Mouse (Mus musculus) lung, embryonic 15.5 days (tissue): ENCODE results near the gene Cfap73. TPM values are rescaled to one million over a fixed set of nuclear protein-coding genes. Genes with fewer than 3 reads are reported as not detected.

Experiments
- ATAC-seq: fragments of 200-750 bp; cut with Nextera tagmentation; 2 replicates; pipeline ENCODE4 v1.8.0; 2017; ENCODE audit warnings: moderate number of reproducible peaks, borderline replicate concordance; ENCODE audit not compliant: low FRiP score, low TSS enrichment; ENCODE audit errors: extremely low read depth
- H3K27ac ChIP-seq: fragments of 300-500 bp; sonication (generic); 2 replicates; pipeline ENCODE4 v1.5.1; 2015; ENCODE audit warnings: moderate library complexity, mild to moderate bottlenecking, inconsistent platforms
- H3K27me3 ChIP-seq: fragments of 300-500 bp; sonication (generic); 2 replicates; pipeline ENCODE4 v1.6.1; 2015; ENCODE audit warnings: inconsistent platforms
- H3K36me3 ChIP-seq: fragments of 300-500 bp; sonication (generic); 2 replicates; pipeline ENCODE4 v1.6.1; 2015; ENCODE audit warnings: inconsistent platforms
- H3K4me1 ChIP-seq: fragments of 300-500 bp; sonication (generic); 2 replicates; pipeline ENCODE4 v1.6.1; 2015; ENCODE audit warnings: inconsistent platforms
- H3K4me2 ChIP-seq: fragments of 300-500 bp; sonication (generic); 2 replicates; pipeline ENCODE4 v1.6.1; 2015; ENCODE audit warnings: inconsistent platforms, mild to moderate bottlenecking, moderate library complexity
- H3K4me3 ChIP-seq: fragments of 300-500 bp; sonication (generic); 2 replicates; pipeline ENCODE4 v1.5.1; 2015; ENCODE audit warnings: mild to moderate bottlenecking, inconsistent platforms
- H3K9ac ChIP-seq: fragments of 300-500 bp; sonication (generic); 2 replicates; pipeline ENCODE4 v1.6.1; 2015; ENCODE audit warnings: inconsistent platforms
- H3K9me3 ChIP-seq: fragments of 300-500 bp; sonication (generic); 2 replicates; pipeline ENCODE4 v1.6.1; 2016; ENCODE audit warnings: inconsistent platforms
- WGBS: fragments of 180-500 bp; shearing (Covaris S2); methylation state at CpG from one replicate; pipeline ENCODE4 v1.1.7; 2015; 5-methylcytosine and 5-hydroxymethylcytosine counted together
- polyA plus RNA-seq: library from polyadenylated mRNA; unstranded; fragments of >200 nt; fragmentation: Nextera tagmentation; extraction: Ambion mirVana; gene quantifications from 2 replicates; pipeline ENCODE4 v1.2.1, GENCODE M21; 2015

Cfap73 gene
- polyA plus RNA-seq, 1 experiment from 2014 or later, result 0.44 TPM

- Histone ChIP-seq H3K4me2 (no peak overlapping the region), H3K9me3 (no peaks in the 10 kb centered on the region), H3K9ac (no peak overlapping the region), H3K27ac (no peak overlapping the region), H3K4me3 (no peak overlapping the region), H3K4me1 (peaks cover 10% of the 10 kb centered on the region), H3K27me3 (peaks cover 17% of the 10 kb centered on the region), H3K36me3 (no peaks in the 10 kb centered on the region)
- WGBS, result 78% methylated on average over 3 of the region's 3 CpGs
- ATAC-seq, result no peak
Observed at GRCm38 (mm10) chr5:120644227-120644626, 10.2 kb upstream of the Cfap73 start.

DNA sequence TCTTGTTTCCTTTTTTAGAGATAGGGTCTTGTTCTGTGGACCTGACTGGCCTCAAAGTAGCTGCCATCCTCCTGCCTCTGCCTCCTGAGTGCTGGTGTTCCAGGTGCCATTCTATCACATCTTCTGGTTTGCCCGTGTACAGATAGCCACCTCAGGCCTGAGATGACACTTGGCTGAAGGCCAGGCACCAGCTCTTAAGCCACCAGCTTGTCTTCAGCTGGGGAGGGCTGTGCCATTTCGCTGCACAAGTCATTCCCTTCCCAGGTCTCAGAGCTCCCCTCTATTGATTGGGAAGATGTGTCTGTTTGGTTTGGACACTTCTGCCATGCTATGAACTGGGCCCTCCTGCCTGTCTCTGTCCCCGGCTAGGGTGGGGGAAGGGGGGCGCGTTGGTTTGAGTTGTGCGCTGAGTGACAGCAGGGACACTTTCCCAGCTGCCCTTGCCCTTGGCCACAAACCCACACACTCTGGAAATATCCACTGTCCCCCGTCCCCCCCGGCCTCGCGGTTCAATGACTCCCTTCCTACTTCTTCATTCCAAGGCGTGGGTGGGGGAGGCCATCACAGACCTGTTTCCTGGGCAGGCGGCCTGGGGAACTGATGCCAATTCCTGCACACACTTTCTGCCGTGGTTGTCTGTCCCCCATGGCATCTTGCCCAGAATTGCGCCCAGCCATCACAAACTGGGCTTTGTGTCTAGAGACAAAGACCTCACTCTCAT, 9.5 kb upstream of the Cfap73 start:
- H3K9ac ChIP-seq, result no peak overlapping the region
- WGBS, result 66% methylated on average over 14 of the region's 14 CpGs
- no peak overlapping the region for H3K4me2 ChIP-seq
- peaks cover 3% of the 10 kb centered on the region for H3K4me1 ChIP-seq
- H3K36me3 ChIP-seq, result no peaks in the 10 kb centered on the region
- no peaks in the 10 kb centered on the region for H3K9me3 ChIP-seq
- H3K4me3 ChIP-seq, result no peak overlapping the region
- peaks cover 10% of the 10 kb centered on the region for H3K27me3 ChIP-seq
- no peak overlapping the region for H3K27ac ChIP-seq
- ATAC-seq, result no peak

DNA sequence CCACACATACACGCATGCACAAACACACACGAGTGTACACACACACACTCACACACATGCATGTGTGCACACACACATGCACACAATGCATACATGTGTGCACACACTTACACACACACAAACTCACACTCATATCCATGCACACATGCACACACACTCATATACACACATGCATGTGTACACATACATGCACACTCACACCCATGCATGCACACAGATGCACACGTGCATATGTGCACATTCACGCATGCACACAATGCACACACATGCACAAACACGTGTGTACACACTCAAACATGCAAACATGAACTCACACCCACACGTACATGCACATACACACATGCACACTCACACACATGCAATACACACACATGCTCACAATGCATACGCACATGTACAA, 6.1 kb upstream of the Cfap73 start:
- H3K4me3 ChIP-seq, result no peak overlapping the region
- H3K9ac ChIP-seq, result no peak overlapping the region
- H3K4me1 ChIP-seq, result no peaks in the 10 kb centered on the region
- no peak overlapping the region for H3K4me2 ChIP-seq
- H3K27ac ChIP-seq, result no peak overlapping the region
- no peaks in the 10 kb centered on the region for H3K9me3 ChIP-seq
- no peak for ATAC-seq
- 85% methylated on average over 7 of the region's 7 CpGs for WGBS
- H3K36me3 ChIP-seq, result no peaks in the 10 kb centered on the region
- 0 out of 2 replicates have a peak, but pooled peaks cover 5% of the 10 kb centered on the region for H3K27me3 ChIP-seq

DNA sequence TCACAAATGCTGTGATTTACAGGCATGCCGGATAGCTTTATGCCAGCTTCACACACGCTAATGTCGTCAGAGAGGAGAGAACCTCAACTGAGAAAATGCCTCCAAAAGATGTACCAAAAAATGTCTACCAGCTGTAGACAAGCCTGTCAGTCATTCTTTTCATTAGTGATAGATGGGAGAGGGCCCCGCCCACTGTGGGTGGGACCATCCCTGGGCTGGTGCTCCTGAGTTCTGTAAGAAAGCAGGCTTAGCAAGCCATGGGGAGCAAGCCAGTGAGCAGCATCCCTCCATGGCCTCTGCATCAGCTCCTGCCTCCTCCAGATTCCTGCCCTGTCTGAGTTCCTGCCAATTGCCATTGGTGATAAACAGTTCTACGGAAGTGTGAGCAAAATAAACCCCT, 1.6 kb upstream of the Cfap73 start:
- no peaks in the 10 kb centered on the region for H3K4me1 ChIP-seq
- peaks cover 15% of the 10 kb centered on the region for H3K27me3 ChIP-seq
- no peak for ATAC-seq
- H3K9ac ChIP-seq, result no peak overlapping the region
- no peak overlapping the region for H3K4me3 ChIP-seq
- WGBS, result 86% methylated on average over 5 of the region's 5 CpGs
- no peak overlapping the region for H3K27ac ChIP-seq
- H3K4me2 ChIP-seq, result no peak overlapping the region
- no peaks in the 10 kb centered on the region for H3K9me3 ChIP-seq
- H3K36me3 ChIP-seq, result no peaks in the 10 kb centered on the region

DNA sequence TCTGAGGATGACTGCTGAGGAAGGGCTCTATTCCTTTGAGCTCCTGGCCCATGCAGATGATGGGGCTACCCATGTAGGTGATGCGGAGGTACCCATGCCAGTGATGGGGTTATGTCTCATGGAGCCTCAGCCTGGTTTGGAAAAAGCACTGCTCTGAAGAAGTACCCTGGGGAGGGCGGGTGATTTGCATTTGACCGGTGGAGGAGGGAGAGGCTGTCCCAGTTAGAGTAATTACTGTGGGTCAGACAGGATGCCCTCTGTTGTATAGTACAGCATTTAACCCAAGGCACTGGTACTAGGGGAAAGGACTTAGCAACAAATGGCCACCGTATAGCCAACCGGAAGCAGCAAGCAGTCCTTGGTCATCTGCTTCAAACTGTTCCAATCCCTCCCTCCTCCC, 825 bp upstream of the Cfap73 start:
- no peak for ATAC-seq
- Histone ChIP-seq H3K4me3 (no peak overlapping the region), H3K9me3 (no peaks in the 10 kb centered on the region), H3K27me3 (peaks cover 23% of the 10 kb centered on the region), H3K36me3 (no peaks in the 10 kb centered on the region), H3K4me2 (no peak overlapping the region), H3K9ac (no peak overlapping the region), H3K4me1 (no peaks in the 10 kb centered on the region), H3K27ac (no peak overlapping the region)
- WGBS, result 38% methylated on average over 5 of the region's 5 CpGs

DNA sequence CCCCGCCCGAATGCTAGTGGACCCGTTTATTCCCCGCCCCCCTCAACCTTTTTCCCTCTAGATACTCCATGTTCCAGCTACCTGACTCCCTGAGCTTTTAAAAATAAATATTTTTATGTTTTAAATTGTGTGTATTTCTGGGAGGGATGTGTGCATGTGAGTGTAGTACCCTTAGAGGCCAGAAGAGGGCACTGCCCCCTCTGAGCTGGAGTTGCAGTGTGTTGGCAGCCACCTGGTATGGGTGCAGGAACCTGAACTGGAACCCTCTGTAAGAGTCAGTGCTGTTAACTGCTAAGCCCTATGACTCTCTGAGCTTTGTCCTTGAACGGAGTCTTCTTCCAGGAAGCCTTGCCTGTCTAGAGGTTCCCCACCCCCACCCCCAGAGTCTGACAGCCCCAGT, 2.1 kb downstream of the Cfap73 start:
- H3K36me3 ChIP-seq, result peaks cover 5% of the 10 kb centered on the region
- H3K9me3 ChIP-seq, result no peaks in the 10 kb centered on the region
- no peak overlapping the region for H3K9ac ChIP-seq
- no peak overlapping the region for H3K4me3 ChIP-seq
- H3K27ac ChIP-seq, result no peak overlapping the region
- H3K4me1 ChIP-seq, result no peaks in the 10 kb centered on the region
- no peak overlapping the region for H3K4me2 ChIP-seq
- peaks cover 25% of the 10 kb centered on the region for H3K27me3 ChIP-seq
- WGBS, result 92% methylated on average over 5 of the region's 5 CpGs
- no peak for ATAC-seq

- no peak overlapping the region for H3K9ac ChIP-seq
- H3K9me3 ChIP-seq, result no peaks in the 10 kb centered on the region
- H3K27ac ChIP-seq, result no peak overlapping the region
- 4% methylated on average over 29 of the region's 29 CpGs for WGBS
- H3K4me2 ChIP-seq, result no peak overlapping the region
- H3K36me3 ChIP-seq, result peaks cover 12% of the 10 kb centered on the region
- H3K27me3 ChIP-seq, result peaks cover 25% of the 10 kb centered on the region
- ATAC-seq, result no peak
- no peaks in the 10 kb centered on the region for H3K4me1 ChIP-seq
- H3K4me3 ChIP-seq, result no peak overlapping the region
Observed at GRCm38 (mm10) chr5:120631128-120631527, 2.9 kb downstream of the Cfap73 start.

DNA sequence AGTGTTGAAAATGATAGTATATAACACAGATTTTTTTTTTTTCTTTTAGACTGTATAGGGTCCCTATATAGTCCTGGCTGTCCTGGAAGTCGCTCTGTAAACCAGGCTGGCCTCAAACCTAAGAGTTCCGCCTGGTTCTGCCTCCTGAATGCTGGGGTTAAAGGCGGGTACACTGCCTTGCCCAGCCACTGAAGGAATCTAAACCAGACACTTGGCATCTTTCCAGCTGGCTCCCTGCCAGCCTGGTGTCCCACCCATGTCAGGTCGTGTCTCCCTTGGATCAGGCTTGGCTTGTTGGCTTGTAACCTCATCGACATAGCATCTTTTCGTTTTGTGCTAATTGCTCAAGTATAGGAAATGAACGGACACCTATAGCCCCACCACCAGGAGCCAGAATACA, 5.4 kb downstream of the Cfap73 start:
- no peak for ATAC-seq
- H3K27ac ChIP-seq, result no peak overlapping the region
- H3K9ac ChIP-seq, result no peak overlapping the region
- peaks cover 20% of the 10 kb centered on the region for H3K27me3 ChIP-seq
- no peak overlapping the region for H3K4me2 ChIP-seq
- H3K4me1 ChIP-seq, result no peaks in the 10 kb centered on the region
- no peak overlapping the region for H3K4me3 ChIP-seq
- WGBS, result 48% methylated on average over 7 of the region's 7 CpGs
- peaks cover 35% of the 10 kb centered on the region for H3K36me3 ChIP-seq
- H3K9me3 ChIP-seq, result no peaks in the 10 kb centered on the region

GRCm38 (mm10) chr5:120627515-120628300, 6.3 kb downstream of the Cfap73 start:
- ATAC-seq, result no peak
- Histone ChIP-seq H3K4me2 (no peak overlapping the region), H3K27ac (no peak overlapping the region), H3K9ac (no peak overlapping the region), H3K4me1 (no peaks in the 10 kb centered on the region), H3K36me3 (peaks cover 45% of the 10 kb centered on the region), H3K9me3 (no peaks in the 10 kb centered on the region), H3K4me3 (no peak overlapping the region), H3K27me3 (peaks cover 20% of the 10 kb centered on the region)
- 88% methylated on average over 15 of the region's 15 CpGs for WGBS

GRCm38 (mm10) chr5:120626399-120626798, 7.6 kb downstream of the Cfap73 start:
- WGBS, result 36% methylated on average over 19 of the region's 19 CpGs
- peaks cover 17% of the 10 kb centered on the region for H3K27me3 ChIP-seq
- 0 out of 2 replicates have a peak, but pooled peaks have one; percentile 24 for ATAC-seq
- no peak overlapping the region for H3K27ac ChIP-seq
- H3K36me3 ChIP-seq, result peaks cover 57% of the 10 kb centered on the region
- H3K4me2 ChIP-seq, result no peak overlapping the region
- no peak overlapping the region for H3K4me3 ChIP-seq
- no peaks in the 10 kb centered on the region for H3K9me3 ChIP-seq
- no peaks in the 10 kb centered on the region for H3K4me1 ChIP-seq
- no peak overlapping the region for H3K9ac ChIP-seq

- ATAC-seq, result no peak
- H3K9ac ChIP-seq, result no peak overlapping the region
- 89% methylated on average over 10 of the region's 10 CpGs for WGBS
Observed at GRCm38 (mm10) chr5:120624427-120624826, 9.6 kb downstream of the Cfap73 start.

GRCm38 (mm10) chr5:120622198-120622851, 11.7 kb downstream of the Cfap73 start:
- Histone ChIP-seq H3K9ac (no peak overlapping the region), H3K27me3 (no peaks in the 10 kb centered on the region), H3K36me3 (peaks cover 91% of the 10 kb centered on the region), H3K27ac (no peak overlapping the region), H3K4me1 (no peaks in the 10 kb centered on the region), H3K9me3 (no peaks in the 10 kb centered on the region), H3K4me2 (no peak overlapping the region), H3K4me3 (no peak overlapping the region)
- 78% methylated on average over 5 of the region's 5 CpGs for WGBS
- no peak for ATAC-seq

More at GRCm38 (mm10) chr5:120624427-120624826, 9.6 kb downstream of the Cfap73 start:
- H3K4me3 ChIP-seq, result no peak overlapping the region
- no peaks in the 10 kb centered on the region for H3K9me3 ChIP-seq
- no peaks in the 10 kb centered on the region for H3K27me3 ChIP-seq
- H3K27ac ChIP-seq, result no peak overlapping the region
- peaks cover 73% of the 10 kb centered on the region for H3K36me3 ChIP-seq
- no peaks in the 10 kb centered on the region for H3K4me1 ChIP-seq
- H3K4me2 ChIP-seq, result no peak overlapping the region
